ENCODE assay signal across 20 mouse cellular contexts in the genomic region with DNA sequence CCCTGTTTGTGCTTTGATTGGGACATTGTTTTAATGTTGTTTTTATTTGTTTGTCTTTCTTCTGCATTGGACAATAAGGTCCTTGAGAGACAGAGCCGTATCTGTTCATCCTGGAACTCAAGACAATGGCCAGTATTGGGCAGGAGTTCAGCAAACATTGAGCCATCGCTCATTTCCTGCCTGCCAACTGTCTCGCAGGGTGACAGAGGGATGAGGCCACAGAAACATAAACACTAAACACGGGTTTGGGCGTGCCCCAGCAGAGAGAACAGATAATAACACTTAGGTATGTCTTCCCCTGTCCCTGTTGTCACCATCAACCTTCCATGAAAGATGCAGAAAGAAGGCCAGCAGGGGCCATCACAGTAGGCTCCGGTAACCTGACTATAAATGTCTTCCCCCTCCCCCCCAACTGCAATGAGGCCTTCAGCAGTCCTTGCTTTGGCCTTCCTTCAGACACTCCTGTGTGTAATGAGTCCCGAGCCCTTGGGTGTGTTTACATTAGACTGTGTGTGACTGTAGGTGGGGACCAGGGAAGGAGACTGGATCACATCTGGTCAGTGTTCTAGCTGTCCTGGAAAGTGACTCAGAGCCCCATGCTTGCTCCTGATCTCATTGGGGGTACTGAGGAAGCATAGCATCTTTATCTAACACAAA. TPM values are rescaled to one million over a fixed set of nuclear protein-coding genes. Genes with fewer than 3 reads are reported as not detected.
DNase-seq lines count a peak whose midpoint lies in the region; ATAC-seq and TF ChIP-seq lines count a peak whose summit lies in the region.
"Had no signal": no experiment of that assay in that cellular context is flagged by ENCODE, and none has a peak within 500 bp of the region (broad histone marks: within the 10 kb centered on the region; RNA-seq: fewer than 3 reads in every experiment).

No protein-coding gene starts in this region.

- no peak for TF ChIP-seq EP300 in stomach, postnatal 0 days (optimal IDR thresholded peaks at IDR 0.05)

- no peak for DNase-seq in stomach, postnatal 0 days (ENCODE audit: low spot score)
- no peak for DNase-seq in spleen, postnatal 10 days (ENCODE audit: low spot score in 2 of 2)
- DNase-seq in limb, embryonic 10.5 days (ENCODE audit: low spot score), result no peak
- DNase-seq: cerebellum, adult 9-11 months; heart, adult 11 months; heart, postnatal 36 days; kidney, adult 11 months; retina, postnatal 1 day; thymus, postnatal 4 days had no signal

- H3K9ac ChIP-seq in intestine, embryonic 15.5 days, result no peak overlapping the region
- H3K9ac ChIP-seq in intestine, embryonic 16.5 days (ENCODE audit: low read depth, low read length), result no peak overlapping the region
- no peak overlapping the region for H3K9ac ChIP-seq in stomach, embryonic 16.5 days (ENCODE audit: low read length)
- no peak overlapping the region for H3K9ac ChIP-seq in stomach, postnatal 0 days (ENCODE audit: low read length)
- no peak overlapping the region for H3K9ac ChIP-seq in lung, embryonic 16.5 days (ENCODE audit: low read length)
- H3K9ac ChIP-seq: embryonic facial prominence, embryonic 13.5 days; hindbrain, embryonic 15.5 days; limb, embryonic 12.5 days; liver, embryonic 12.5 days; lung, embryonic 15.5 days; midbrain, embryonic 12.5 days had no signal

- no peak overlapping the region for H3K4me3 ChIP-seq in intestine, embryonic 15.5 days (replicated peaks)
- H3K4me3 ChIP-seq in intestine, embryonic 16.5 days (ENCODE audit: low read length), result no peak overlapping the region
- no peak overlapping the region for H3K4me3 ChIP-seq in stomach, embryonic 16.5 days (replicated peaks; ENCODE audit: low read length)
- no peak overlapping the region for H3K4me3 ChIP-seq in stomach, postnatal 0 days (ENCODE audit: low read depth, low read length)
- H3K4me3 ChIP-seq in lung, embryonic 16.5 days (ENCODE audit: low read length), result no peak overlapping the region
- H3K4me3 ChIP-seq in limb, embryonic 10.5 days, result no peak overlapping the region
- H3K4me3 ChIP-seq: embryonic facial prominence, embryonic 13.5 days; hindbrain, embryonic 15.5 days; limb, embryonic 12.5 days; liver, embryonic 12.5 days; lung, embryonic 15.5 days; midbrain, embryonic 12.5 days had no signal

- no peaks in the 10 kb centered on the region for H3K27me3 ChIP-seq in intestine, embryonic 15.5 days (replicated peaks)
- H3K27me3 ChIP-seq in intestine, embryonic 16.5 days (replicated peaks; ENCODE audit: control insufficient read depth, insufficient read depth, low read length), result no peaks in the 10 kb centered on the region
- H3K27me3 ChIP-seq in stomach, embryonic 16.5 days (ENCODE audit: control insufficient read depth, insufficient read depth, low read length), result no peaks in the 10 kb centered on the region
- no peaks in the 10 kb centered on the region for H3K27me3 ChIP-seq in stomach, postnatal 0 days (ENCODE audit: control insufficient read depth, insufficient read depth, low read length)
- no peaks in the 10 kb centered on the region for H3K27me3 ChIP-seq in lung, embryonic 16.5 days (ENCODE audit: control insufficient read depth, insufficient read depth, low read depth, low read length)
- no peaks in the 10 kb centered on the region for H3K27me3 ChIP-seq in limb, embryonic 10.5 days (ENCODE audit: low read depth, poor library complexity, severe bottlenecking)
- H3K27me3 ChIP-seq: embryonic facial prominence, embryonic 13.5 days; hindbrain, embryonic 15.5 days; limb, embryonic 12.5 days; liver, embryonic 12.5 days; lung, embryonic 15.5 days; midbrain, embryonic 12.5 days had no signal

- 38% methylated on average over 7 of the region's 7 CpGs for WGBS in intestine, embryonic 15.5 days
- WGBS in intestine, embryonic 16.5 days, result 43% methylated on average over 7 of the region's 7 CpGs
- 46% methylated on average over 7 of the region's 7 CpGs for WGBS in stomach, embryonic 16.5 days
- 38% methylated on average over 7 of the region's 7 CpGs for WGBS in stomach, postnatal 0 days
- 38% methylated on average over 7 of the region's 7 CpGs for WGBS in lung, embryonic 16.5 days
- 70% methylated on average over 7 of the region's 7 CpGs for WGBS in limb, embryonic 10.5 days

- no peaks in the 10 kb centered on the region for H3K9me3 ChIP-seq in intestine, embryonic 15.5 days
- H3K9me3 ChIP-seq in intestine, embryonic 16.5 days (ENCODE audit: control insufficient read depth, low read length), result no peaks in the 10 kb centered on the region
- no peaks in the 10 kb centered on the region for H3K9me3 ChIP-seq in stomach, embryonic 16.5 days (replicated peaks; ENCODE audit: control insufficient read depth, low read length)
- no peaks in the 10 kb centered on the region for H3K9me3 ChIP-seq in stomach, postnatal 0 days (ENCODE audit: control insufficient read depth, low read length)
- H3K9me3 ChIP-seq in lung, embryonic 16.5 days (ENCODE audit: control insufficient read depth, low read length), result no peaks in the 10 kb centered on the region
- H3K9me3 ChIP-seq in limb, embryonic 10.5 days (replicated peaks), result no peaks in the 10 kb centered on the region
- H3K9me3 ChIP-seq: embryonic facial prominence, embryonic 13.5 days; hindbrain, embryonic 15.5 days; limb, embryonic 12.5 days; liver, embryonic 12.5 days; lung, embryonic 15.5 days; midbrain, embryonic 12.5 days had no signal

- no peak overlapping the region for H3K4me2 ChIP-seq in intestine, embryonic 15.5 days (replicated peaks)
- H3K4me2 ChIP-seq in intestine, embryonic 16.5 days (ENCODE audit: low read depth, low read length), result no peak overlapping the region
- H3K4me2 ChIP-seq in stomach, embryonic 16.5 days (ENCODE audit: low read depth, low read length), result no peak overlapping the region
- H3K4me2 ChIP-seq in stomach, postnatal 0 days (replicated peaks; ENCODE audit: low read depth), result no peak overlapping the region
- H3K4me2 ChIP-seq in lung, embryonic 16.5 days (ENCODE audit: low read depth, low read length), result no peak overlapping the region
- H3K4me2 ChIP-seq: embryonic facial prominence, embryonic 13.5 days; hindbrain, embryonic 15.5 days; limb, embryonic 12.5 days; liver, embryonic 12.5 days; lung, embryonic 15.5 days; midbrain, embryonic 12.5 days had no signal

- 0 out of 2 replicates have a peak, but pooled peaks cover 2% of the 10 kb centered on the region for H3K4me1 ChIP-seq in intestine, embryonic 15.5 days (replicated peaks)
- H3K4me1 ChIP-seq in intestine, embryonic 16.5 days (ENCODE audit: control insufficient read depth, insufficient read depth, low read length), result no peaks in the 10 kb centered on the region
- H3K4me1 ChIP-seq in stomach, embryonic 16.5 days (ENCODE audit: control insufficient read depth, insufficient read depth, low read length), result no peaks in the 10 kb centered on the region
- H3K4me1 ChIP-seq in stomach, postnatal 0 days (replicated peaks; ENCODE audit: control insufficient read depth, insufficient read depth), result no peaks in the 10 kb centered on the region
- H3K4me1 ChIP-seq in lung, embryonic 16.5 days (replicated peaks; ENCODE audit: control insufficient read depth, insufficient read depth, low read length), result peaks cover 12% of the 10 kb centered on the region; the same call in 1 of the 2 replicates
- peaks cover 11% of the 10 kb centered on the region; the same call in 1 of the 2 replicates for H3K4me1 ChIP-seq in limb, embryonic 10.5 days
- H3K4me1 ChIP-seq: hindbrain, embryonic 15.5 days; midbrain, embryonic 12.5 days had no signal

- TF ChIP-seq CTCF in stomach, postnatal 0 days (IDR thresholded peaks at IDR 0.05; ENCODE audit: low read depth), result no peak

- peak; percentile 53; the same call in 1 of the 2 replicates for ATAC-seq in intestine, embryonic 15.5 days
- ATAC-seq in intestine, embryonic 16.5 days, result no peak
- 0 out of 2 replicates have a peak, but pooled peaks have one; percentile 40 for ATAC-seq in stomach, embryonic 16.5 days (ENCODE audit: insufficient read depth, low FRiP score)
- ATAC-seq in stomach, postnatal 0 days (ENCODE audit: low FRiP score, low TSS enrichment), result no peak
- ATAC-seq in lung, embryonic 16.5 days (ENCODE audit: low read depth), result 0 out of 2 replicates have a peak, but pooled peaks have one; percentile 5
- 0 out of 2 replicates have a peak, but pooled peaks have one; percentile 27 for ATAC-seq in megakaryocyte-erythroid progenitor cell, adult 5-6 weeks (replicated peaks; ENCODE audit: low FRiP score, low TSS enrichment, poor library complexity, severe bottlenecking)
- ATAC-seq: liver, embryonic 12.5 days had no signal

- H3K36me3 ChIP-seq in intestine, embryonic 15.5 days, result no peaks in the 10 kb centered on the region
- no peaks in the 10 kb centered on the region for H3K36me3 ChIP-seq in intestine, embryonic 16.5 days (ENCODE audit: control insufficient read depth, insufficient read depth, low read length)
- H3K36me3 ChIP-seq in stomach, embryonic 16.5 days (ENCODE audit: control insufficient read depth, insufficient read depth, low read length), result no peaks in the 10 kb centered on the region
- H3K36me3 ChIP-seq in stomach, postnatal 0 days (ENCODE audit: control insufficient read depth, insufficient read depth, low read length), result no peaks in the 10 kb centered on the region
- no peaks in the 10 kb centered on the region for H3K36me3 ChIP-seq in lung, embryonic 16.5 days (ENCODE audit: control insufficient read depth, insufficient read depth, low read length)
- no peaks in the 10 kb centered on the region for H3K36me3 ChIP-seq in limb, embryonic 10.5 days
- H3K36me3 ChIP-seq: embryonic facial prominence, embryonic 13.5 days; hindbrain, embryonic 15.5 days; limb, embryonic 12.5 days; liver, embryonic 12.5 days; lung, embryonic 15.5 days; midbrain, embryonic 12.5 days had no signal

- H3K27ac ChIP-seq in intestine, embryonic 15.5 days, result no peak overlapping the region
- H3K27ac ChIP-seq in intestine, embryonic 16.5 days (ENCODE audit: low read length), result no peak overlapping the region
- no peak overlapping the region for H3K27ac ChIP-seq in stomach, embryonic 16.5 days (ENCODE audit: low read length)
- no peak overlapping the region for H3K27ac ChIP-seq in stomach, postnatal 0 days (replicated peaks)
- H3K27ac ChIP-seq in lung, embryonic 16.5 days (ENCODE audit: low read length), result no peak overlapping the region
- H3K27ac ChIP-seq in limb, embryonic 10.5 days, result no peak overlapping the region
- H3K27ac ChIP-seq: embryonic facial prominence, embryonic 13.5 days; hindbrain, embryonic 15.5 days; limb, embryonic 12.5 days; liver, embryonic 12.5 days; lung, embryonic 15.5 days; midbrain, embryonic 12.5 days had no signal

RNA-seq across cellular contexts. Expression of a gene that starts 33.2 kb away (rescaled TPM):
- polyA plus RNA-seq in intestine, embryonic 15.5 days (2015; fragmentation: Nextera tagmentation; extraction: Ambion mirVana), result 5.8 and 6.2 TPM in 2 replicates
- 5.4 and 5.6 TPM in 2 replicates for polyA plus RNA-seq in intestine, embryonic 16.5 days (2015; fragmentation: Nextera tagmentation; extraction: Ambion mirVana)
- polyA plus RNA-seq in stomach, embryonic 16.5 days (2015; fragmentation: Nextera tagmentation; extraction: Ambion mirVana), result 11.3 and 15.4 TPM in 2 replicates
- 11.1 and 13.2 TPM in 2 replicates for polyA plus RNA-seq in stomach, postnatal 0 days (2015; fragmentation: Nextera tagmentation; extraction: Ambion mirVana)
- 12.9 and 15.1 TPM in 2 replicates for polyA plus RNA-seq in lung, embryonic 16.5 days (2015; fragmentation: Nextera tagmentation; extraction: Ambion mirVana)
- 5.4 and 8.5 TPM in 2 replicates for total RNA-seq in megakaryocyte-erythroid progenitor cell, adult 5-6 weeks (2014; fragmentation: Nextera tagmentation)
- total RNA-seq in megakaryocyte-erythroid progenitor cell, adult 5-6 weeks (2017), result 5.1 and 9.6 TPM in 2 replicates
- polyA plus RNA-seq in limb, embryonic 10.5 days (2016; fragmentation: Nextera tagmentation; extraction: Ambion mirVana), result 4.1 and 5.0 TPM in 2 replicates

Comparison
In these comparisons a context has a peak if more than half of its experiments do, and no peak if none do; other contexts are left out.
1. ATAC-seq: peak in intestine, embryonic 15.5 days (single experiment), stomach, embryonic 16.5 days (single experiment), lung, embryonic 16.5 days (single experiment) and megakaryocyte-erythroid progenitor cell, adult 5-6 weeks (single experiment); none in intestine, embryonic 16.5 days (single experiment) and stomach, postnatal 0 days (single experiment).